Mouse (Mus musculus): ENCODE data around the gene Gm21996.
"Not testable (repeated sequence)": the region's sequence is repeated elsewhere in the genome, so short reads cannot be mapped to it uniquely, and the experiment has no call there.

Gene Gm21996

DNA sequence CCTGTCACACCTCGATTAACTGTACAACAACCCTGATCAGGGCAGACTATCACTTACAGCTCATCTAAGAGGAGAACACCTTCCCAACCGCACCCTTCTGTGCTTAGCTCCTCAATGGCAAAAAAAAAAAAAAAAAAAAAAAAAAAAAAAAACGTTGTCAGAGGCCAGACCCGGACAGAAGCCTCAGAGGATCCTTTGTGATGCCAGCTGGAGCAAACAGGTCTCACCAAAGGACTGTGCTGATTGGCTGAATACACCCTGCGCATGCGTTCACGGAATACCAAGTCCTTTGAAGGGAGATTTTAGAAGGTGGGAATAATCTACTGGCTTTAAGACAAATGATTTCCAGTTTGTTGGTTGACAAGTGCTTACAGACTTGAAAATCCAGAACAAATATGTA, at the start of gene Gm21996:
Gm21996 (minus strand) TSS at position 101 of the 400 bp plus-strand sequence.
- DNase-seq (ENCODE audit: extremely low read depth, low read depth, low spot score): not testable (repeated sequence)

Data from fat pad, adult 2 months (tissue).